Mouse (Mus musculus): ENCODE data around the gene Kin. TPM values are rescaled to one million over a fixed set of nuclear protein-coding genes. Genes with fewer than 3 reads are reported as not detected.

The Kin gene
- total and polyA plus RNA-seq, 2 experiments from 2014 or later: 17.5 to 17.9 TPM

DNA sequence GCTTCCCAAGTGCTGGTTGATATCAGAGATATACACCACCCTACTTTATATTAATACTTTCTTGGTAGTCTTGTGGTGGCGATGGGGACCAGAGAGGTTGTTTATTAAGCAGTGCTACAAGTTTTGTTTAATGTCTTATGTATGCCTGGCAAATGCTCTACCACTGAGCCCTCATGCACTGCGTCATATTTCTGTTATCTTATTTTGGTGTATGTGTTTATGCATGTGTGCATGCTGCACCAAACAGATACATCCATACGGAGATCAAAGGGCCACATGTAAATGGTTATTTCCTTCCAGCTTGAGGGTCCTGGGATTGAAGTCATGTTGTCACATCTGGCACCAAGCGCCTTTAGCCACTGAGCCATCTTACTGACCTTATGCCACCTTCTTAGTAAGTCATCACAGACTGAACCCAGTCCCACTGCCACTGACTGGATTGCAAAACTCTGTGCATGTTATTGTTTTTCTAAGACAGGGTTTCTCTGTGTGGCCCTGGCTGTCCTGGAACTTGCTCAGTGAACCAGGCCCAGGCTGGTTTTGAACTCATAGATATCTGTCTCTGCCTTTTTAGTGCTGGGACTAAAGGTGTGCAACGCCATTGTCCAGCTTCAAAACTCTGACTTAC lies 1.2 kb downstream of the Kin start:
- Histone ChIP-seq H3K9me3 (ENCODE audit: low read length) (no peaks in the 10 kb centered on the region), H3K27me3 (ENCODE audit: insufficient read depth, low read length) (no peaks in the 10 kb centered on the region), H3K4me1 (ENCODE audit: insufficient read depth) (peaks cover 28% of the 10 kb centered on the region), H3K4me3 (ENCODE audit: low read depth, low read length) (peak overlapping the region; percentile 93), H3K36me3 (ENCODE audit: insufficient read depth) (peaks cover 5% of the 10 kb centered on the region; the same call in 1 of the 2 replicates), H3K27ac (ENCODE audit: low read depth, low read length) (no peak overlapping the region), H3K9ac (peak overlapping the region; percentile 98; the same call in 1 of the 2 replicates), H3K4me2 (ENCODE audit: low read depth) (peak overlapping the region; percentile 65)
- 91% methylated on average over 5 of the region's 5 CpGs for WGBS
- DNase-seq (no peak), ATAC-seq (no peak)
- no peak for TF ChIP-seq CTCF (IDR thresholded peaks at IDR 0.05; ENCODE audit: low read depth)

DNA sequence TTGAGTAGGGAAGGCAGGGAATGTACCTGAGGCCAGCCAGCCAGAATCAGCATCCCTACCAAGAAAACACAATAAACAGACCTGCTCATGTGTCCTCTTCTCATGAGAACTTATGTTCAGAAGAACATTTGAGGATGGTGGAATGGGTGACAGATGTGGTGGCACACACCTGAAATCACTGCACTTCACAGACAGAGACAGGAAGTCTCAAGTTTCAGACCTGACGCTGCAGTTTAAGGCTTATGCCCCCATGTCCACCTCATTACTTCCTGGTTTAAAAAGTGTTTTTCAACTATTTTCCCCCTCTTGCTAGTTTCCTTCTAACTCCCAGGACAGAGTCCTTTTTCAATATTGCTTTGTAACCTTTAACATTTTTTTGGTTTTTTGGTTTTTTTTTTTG lies 2.3 kb downstream of the Kin start:
- ATAC-seq (no peak), DNase-seq (no peak)
- WGBS: 84% methylated on average over 1 of the region's 1 CpGs
- no peak overlapping the region for H3K9ac ChIP-seq
- no peaks in the 10 kb centered on the region for H3K9me3 ChIP-seq (ENCODE audit: low read length)
- H3K4me3 ChIP-seq (ENCODE audit: low read depth, low read length): no peak overlapping the region
- H3K4me2 ChIP-seq (ENCODE audit: low read depth): no peak overlapping the region
- H3K27me3 ChIP-seq (ENCODE audit: insufficient read depth, low read length): no peaks in the 10 kb centered on the region
- H3K27ac ChIP-seq (ENCODE audit: low read depth, low read length): no peak overlapping the region
- peaks cover 12% of the 10 kb centered on the region; the same call in 1 of the 2 replicates for H3K36me3 ChIP-seq (ENCODE audit: insufficient read depth)
- no peak for TF ChIP-seq CTCF (IDR thresholded peaks at IDR 0.05; ENCODE audit: low read depth)
- peaks cover 24% of the 10 kb centered on the region for H3K4me1 ChIP-seq (ENCODE audit: insufficient read depth)

DNA sequence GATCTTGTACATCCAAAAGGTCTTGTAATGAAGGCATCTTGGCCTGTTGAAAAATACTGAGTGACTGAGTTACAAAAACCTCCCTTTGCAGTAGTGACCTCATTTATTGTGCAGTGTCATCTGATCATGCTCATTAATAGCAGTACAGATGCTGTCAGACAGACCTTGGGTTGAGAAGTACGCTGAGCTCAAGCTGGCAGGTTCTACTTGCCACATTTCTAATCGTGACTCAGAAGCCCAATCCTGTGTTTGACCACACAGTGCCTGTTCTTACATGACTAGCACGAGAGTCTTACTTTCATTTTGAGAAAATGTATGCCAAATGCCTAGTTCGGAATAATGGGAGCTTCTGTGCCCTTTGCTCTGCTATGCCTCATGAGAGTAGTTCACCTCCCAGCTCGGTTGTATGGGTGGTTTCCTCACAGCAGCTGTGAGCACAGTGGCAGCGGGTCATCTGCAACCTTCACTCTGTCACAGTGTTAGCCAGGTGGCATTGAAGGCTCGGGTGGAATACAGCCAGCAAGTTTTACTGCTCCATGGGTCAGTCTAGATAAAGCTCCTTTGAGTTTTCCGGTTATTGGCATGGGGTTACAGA lies 7.0 kb downstream of the Kin start:
- no peak overlapping the region for H3K9ac ChIP-seq
- no peaks in the 10 kb centered on the region for H3K27me3 ChIP-seq (ENCODE audit: insufficient read depth, low read length)
- WGBS: 84% methylated on average over 8 of the region's 8 CpGs
- ATAC-seq: no peak
- no peak for TF ChIP-seq CTCF (IDR thresholded peaks at IDR 0.05; ENCODE audit: low read depth)
- H3K4me1 ChIP-seq (ENCODE audit: insufficient read depth): no peaks in the 10 kb centered on the region
- DNase-seq: no peak
- no peaks in the 10 kb centered on the region for H3K9me3 ChIP-seq (ENCODE audit: low read length)
- no peak overlapping the region for H3K4me3 ChIP-seq (ENCODE audit: low read depth, low read length)
- no peak overlapping the region for H3K4me2 ChIP-seq (ENCODE audit: low read depth)
- H3K36me3 ChIP-seq (ENCODE audit: insufficient read depth): peaks cover 36% of the 10 kb centered on the region
- H3K27ac ChIP-seq (ENCODE audit: low read depth, low read length): no peak overlapping the region

DNA sequence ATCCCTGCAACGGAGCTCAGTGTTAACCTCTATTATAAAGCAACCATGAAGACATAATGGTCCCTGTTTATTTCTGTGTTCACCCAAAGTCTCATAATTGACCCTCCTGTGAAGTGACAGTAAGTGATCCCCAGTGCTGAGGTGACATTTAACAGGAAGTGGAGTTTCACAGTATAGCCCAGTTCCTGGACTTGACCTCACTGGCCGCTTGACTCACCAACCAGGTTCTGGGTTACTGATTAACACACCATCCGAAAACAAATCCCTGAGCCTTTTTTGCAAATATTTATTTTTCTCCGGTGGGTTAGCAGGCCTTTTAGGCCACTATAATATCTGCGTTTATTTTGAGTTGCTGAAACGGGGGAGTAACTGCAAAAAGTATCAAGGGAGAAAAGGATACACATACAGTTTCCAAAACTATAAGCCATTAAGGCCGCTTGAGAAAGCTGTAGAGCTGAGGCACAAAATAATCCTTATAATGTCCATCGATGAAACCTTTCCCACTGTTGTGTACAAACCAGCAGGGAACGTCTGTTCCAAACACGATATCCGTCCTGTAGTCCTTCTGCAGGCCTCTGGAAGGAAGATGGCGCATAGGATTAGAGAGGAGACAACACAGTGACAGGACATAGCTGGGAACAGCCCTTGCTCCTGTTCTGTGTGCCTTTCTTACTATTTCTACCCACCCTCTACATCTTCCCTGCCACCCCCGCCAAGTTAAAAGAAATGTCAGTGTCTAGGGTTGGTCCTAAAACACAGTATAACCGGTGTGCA lies 14.1 kb downstream of the Kin start:
- ATAC-seq: no peak
- H3K9me3 ChIP-seq (ENCODE audit: low read length): no peaks in the 10 kb centered on the region
- 91% methylated on average over 14 of the region's 14 CpGs for WGBS

DNA sequence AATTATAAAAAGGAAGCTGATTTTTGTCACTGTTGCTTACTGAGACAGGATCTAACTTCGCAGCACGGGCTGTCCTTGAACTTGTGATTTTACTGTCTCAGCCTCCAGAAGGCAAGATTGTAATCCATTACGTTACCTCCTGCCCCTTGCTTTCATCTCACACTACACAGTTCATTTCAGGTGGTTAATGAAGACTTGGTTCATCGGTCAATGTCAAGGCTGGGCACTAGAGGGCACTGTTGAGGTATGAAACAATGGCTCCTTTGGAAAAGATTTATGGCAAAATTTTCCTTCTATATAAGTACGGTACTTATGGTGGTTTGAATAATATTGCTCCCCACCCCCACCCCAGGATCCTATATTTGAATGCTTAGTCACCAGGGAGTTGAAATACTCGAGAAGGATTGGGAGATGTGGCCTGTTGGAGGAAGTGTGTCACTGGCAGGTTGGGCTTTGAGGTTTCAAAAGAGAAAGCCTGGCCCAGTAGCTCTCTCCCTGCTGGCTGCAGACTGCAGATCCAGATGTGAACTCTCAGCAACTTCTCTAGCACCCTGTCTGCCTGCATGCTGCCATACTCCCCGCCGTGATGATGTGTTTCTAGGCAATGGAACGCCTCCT lies 18.3 kb downstream of the Kin start:
- no peak overlapping the region for H3K4me2 ChIP-seq (ENCODE audit: low read depth)
- WGBS: 34% methylated on average over 9 of the region's 9 CpGs
- no peaks in the 10 kb centered on the region for H3K36me3 ChIP-seq (ENCODE audit: insufficient read depth)
- ATAC-seq (peak; percentile 66), DNase-seq (peak; percentile 81)
- H3K9ac ChIP-seq: no peak overlapping the region
- H3K27ac ChIP-seq (ENCODE audit: low read depth, low read length): no peak overlapping the region
- H3K9me3 ChIP-seq (ENCODE audit: low read length): no peaks in the 10 kb centered on the region
- no peak overlapping the region for H3K4me3 ChIP-seq (ENCODE audit: low read depth, low read length)
- TF ChIP-seq CTCF (IDR thresholded peaks at IDR 0.05; ENCODE audit: low read depth): peak; percentile 83
- no peaks in the 10 kb centered on the region for H3K27me3 ChIP-seq (ENCODE audit: insufficient read depth, low read length)
- no peaks in the 10 kb centered on the region for H3K4me1 ChIP-seq (ENCODE audit: insufficient read depth)

More for the DNA sequence above, 14.1 kb downstream of the Kin start:
- no peak for DNase-seq
- no peaks in the 10 kb centered on the region for H3K4me1 ChIP-seq (ENCODE audit: insufficient read depth)
- H3K27ac ChIP-seq (ENCODE audit: low read depth, low read length): no peak overlapping the region
- no peak overlapping the region for H3K9ac ChIP-seq
- peaks cover 28% of the 10 kb centered on the region for H3K36me3 ChIP-seq (ENCODE audit: insufficient read depth)
- TF ChIP-seq CTCF (IDR thresholded peaks at IDR 0.05; ENCODE audit: low read depth): no peak
- no peaks in the 10 kb centered on the region for H3K27me3 ChIP-seq (ENCODE audit: insufficient read depth, low read length)
- no peak overlapping the region for H3K4me2 ChIP-seq (ENCODE audit: low read depth)
- H3K4me3 ChIP-seq (ENCODE audit: low read depth, low read length): no peak overlapping the region

DNA sequence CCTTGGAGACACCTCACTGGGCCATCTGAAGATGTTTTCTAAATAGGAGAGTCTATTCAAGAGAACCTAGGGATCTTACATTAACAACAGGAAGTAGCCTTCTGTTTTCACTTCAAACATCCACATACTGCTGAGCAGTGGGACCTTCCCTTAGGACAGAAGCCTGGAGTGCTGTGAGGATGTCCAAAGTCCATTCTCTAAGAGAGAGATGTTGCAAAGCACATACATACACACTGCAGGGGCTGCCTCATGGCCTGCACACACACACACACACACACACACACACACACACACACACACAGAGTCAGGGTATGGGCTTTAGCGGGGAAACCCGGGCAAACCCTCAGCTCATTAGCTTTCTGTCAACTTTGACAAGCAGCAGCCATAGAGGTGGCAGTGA lies 20.1 kb downstream of the Kin start:
- H3K4me2 ChIP-seq (ENCODE audit: low read depth): no peak overlapping the region
- H3K27me3 ChIP-seq (ENCODE audit: insufficient read depth, low read length): no peaks in the 10 kb centered on the region
- no peak overlapping the region for H3K9ac ChIP-seq
- no peak for DNase-seq
- no peak for ATAC-seq
- no peaks in the 10 kb centered on the region for H3K9me3 ChIP-seq (ENCODE audit: low read length)
- no peak for TF ChIP-seq CTCF (IDR thresholded peaks at IDR 0.05; ENCODE audit: low read depth)
- H3K4me3 ChIP-seq (ENCODE audit: low read depth, low read length): no peak overlapping the region
- H3K36me3 ChIP-seq (ENCODE audit: insufficient read depth): no peaks in the 10 kb centered on the region
- H3K4me1 ChIP-seq (ENCODE audit: insufficient read depth): no peaks in the 10 kb centered on the region
- WGBS: 76% methylated on average over 2 of the region's 2 CpGs
- no peak overlapping the region for H3K27ac ChIP-seq (ENCODE audit: low read depth, low read length)

All from forebrain, postnatal 0 days (tissue).